Mouse (Mus musculus): Measurements from ENCODE around the gene Gm45213.

DNA sequence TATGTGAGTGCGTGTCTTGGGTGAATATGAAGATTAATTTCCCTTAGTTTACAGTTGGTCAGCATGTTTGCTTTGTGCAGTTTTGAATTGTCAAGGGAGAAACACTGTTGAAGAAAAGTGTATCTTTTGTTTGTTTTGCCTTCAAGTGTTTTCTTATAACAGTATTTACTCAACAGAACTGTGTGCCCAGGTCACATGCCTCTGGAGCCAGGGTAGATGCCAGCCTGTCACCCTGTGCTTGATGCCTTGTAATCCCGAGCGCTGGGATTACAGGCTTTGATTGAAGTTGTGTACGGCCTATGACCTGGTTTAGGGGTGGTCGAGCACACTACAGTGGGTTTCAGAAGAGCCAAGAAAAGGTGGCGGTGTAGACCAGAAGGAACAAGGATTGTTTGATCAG, 40.4 kb downstream of the Gm45213 start:
- TF ChIP-seq POLR2A (IDR thresholded peaks at IDR 0.05; ENCODE audit: low read depth, low read length) (no peak), CTCF (IDR thresholded peaks at IDR 0.05; ENCODE audit: borderline replicate concordance, insufficient read depth, low read length) (no peak)

All from embryonic fibroblast, embryonic 13.5 days (primary cell).